Mouse (Mus musculus): ENCODE measurements at regions not wholly inside any gene's neighbourhood (a gene's known extent, or its start where the extent isn't known, plus 50 kb on each side); places are given as distances from the start of the nearest gene placed in this dataset.

DNA sequence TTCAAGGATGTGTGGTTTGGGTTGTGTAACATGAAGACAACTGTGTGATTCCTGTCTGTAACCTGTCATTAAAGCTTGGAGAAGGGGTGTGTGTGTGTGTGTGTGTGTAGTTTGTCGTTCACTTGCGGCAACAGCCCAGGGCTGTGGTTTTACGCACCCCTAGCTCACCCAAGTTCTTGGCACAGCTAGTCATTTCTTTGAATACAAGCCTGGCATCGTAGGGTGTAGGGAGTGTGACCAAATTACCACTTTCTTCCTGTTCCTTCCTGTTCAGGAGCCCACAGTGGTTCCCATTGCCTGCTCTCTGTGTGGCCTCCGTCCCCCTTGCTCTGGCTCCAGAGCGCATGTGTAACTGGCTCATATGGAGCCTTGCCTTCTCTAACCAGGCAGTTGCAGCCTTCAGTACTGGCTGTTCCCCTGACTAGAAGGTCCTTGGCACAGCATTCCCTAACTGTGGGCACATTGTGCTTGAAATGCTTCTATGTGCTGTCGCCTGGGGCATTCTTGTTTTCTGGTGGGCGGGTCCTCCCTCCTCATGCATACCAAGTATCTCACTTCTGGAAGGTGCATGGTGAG is 167.4 kb upstream of the Ubr2 start:
- no peak for DNase-seq (ENCODE audit: low read depth)

DNA sequence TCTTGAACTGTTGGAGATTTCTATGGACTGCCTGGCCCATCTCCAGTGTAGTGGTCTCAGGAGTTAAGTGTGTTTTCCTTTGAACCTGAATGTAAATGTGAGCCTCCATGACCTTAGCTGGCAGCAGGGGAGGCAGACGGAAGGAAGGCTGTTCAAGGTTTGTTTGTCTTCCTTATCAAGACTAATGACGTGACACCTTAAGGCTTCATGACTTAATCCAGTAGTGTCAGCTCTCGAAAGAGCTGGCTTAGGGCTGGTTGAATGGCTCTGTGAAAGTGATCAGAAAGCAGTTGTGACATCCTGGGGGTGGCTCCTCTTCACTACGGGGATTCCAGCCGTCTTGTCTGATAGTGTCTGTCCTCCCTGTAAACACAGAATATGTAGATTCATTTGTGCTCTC is 166.0 kb upstream of the Ubr2 start:
- DNase-seq (ENCODE audit: low read depth), result no peak

DNA sequence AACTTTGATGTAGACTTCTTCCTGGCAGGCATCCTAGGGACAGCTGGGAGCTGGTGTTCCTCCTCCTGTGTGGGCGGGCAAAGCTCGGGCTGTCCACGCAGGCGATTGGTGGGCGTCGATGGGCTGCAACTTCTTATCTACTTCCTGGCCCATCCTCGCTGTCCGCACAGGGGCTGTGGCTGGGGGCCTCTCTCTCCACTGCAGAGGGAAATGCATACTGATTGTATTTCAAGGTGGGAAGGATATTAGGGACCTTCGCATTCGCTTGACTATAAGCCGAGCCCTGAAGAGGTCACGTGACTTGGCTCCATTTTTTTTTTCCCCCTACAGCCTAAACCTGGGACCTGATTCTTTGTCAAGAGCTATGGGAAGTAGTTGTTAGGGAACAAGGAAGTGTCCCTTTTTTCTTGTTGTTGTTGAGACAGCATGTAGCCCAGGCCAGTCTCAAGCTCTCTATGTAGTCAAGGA is 164.4 kb upstream of the Ubr2 start:
- no peak for DNase-seq (ENCODE audit: low read depth)

DNA sequence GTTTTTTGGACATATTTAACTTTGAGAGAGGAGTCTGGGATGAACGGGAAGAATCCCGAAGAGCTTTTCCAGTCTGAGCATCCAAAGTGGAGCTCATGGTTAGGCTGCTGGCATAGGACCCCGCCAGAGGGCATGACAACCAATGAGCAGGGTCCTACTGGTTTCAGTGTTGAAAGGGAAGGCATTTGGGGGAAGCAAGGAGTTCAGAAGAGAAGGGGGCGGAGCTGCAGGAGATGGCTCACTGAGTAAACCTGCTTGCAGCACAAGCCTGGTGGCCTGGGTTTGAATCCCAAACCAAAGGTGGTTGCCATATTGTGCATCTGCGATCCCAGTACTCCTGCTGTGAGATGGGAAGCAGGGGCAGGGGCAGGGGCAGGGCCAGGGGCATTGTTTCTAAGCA is 161.4 kb upstream of the Ubr2 start:
- DNase-seq (ENCODE audit: low read depth), result no peak

DNA sequence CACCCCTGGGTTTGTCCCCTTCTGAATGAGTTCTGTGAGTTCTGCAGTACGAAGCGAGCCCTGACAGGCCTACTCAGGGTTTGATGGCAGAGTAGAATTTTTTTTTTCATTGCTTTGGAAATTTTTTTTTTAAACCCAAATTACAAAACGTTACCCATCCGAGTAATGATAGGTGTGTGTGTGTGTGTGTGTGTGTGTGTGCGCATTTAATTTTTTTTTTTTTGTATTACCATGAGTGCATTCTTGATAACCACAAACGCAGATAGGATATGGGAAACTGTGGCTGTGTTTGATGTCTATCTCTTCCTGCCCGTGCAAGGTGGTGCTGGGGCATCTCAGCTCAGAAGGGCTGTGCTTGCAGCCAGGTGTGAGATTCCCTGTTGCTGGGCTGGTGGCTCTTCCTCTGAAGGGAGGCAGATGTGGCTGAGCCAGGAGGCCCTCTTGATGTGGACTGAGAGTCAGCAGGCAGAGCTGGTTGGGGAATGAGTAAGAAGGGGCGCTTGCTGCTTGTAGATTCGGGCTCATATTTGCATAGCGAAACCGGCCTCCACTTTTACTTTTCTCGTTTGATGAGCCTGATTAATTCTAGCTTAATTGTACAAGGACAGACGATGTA is 160.7 kb upstream of the Ubr2 start:
- no peak for DNase-seq (ENCODE audit: low read depth)

DNA sequence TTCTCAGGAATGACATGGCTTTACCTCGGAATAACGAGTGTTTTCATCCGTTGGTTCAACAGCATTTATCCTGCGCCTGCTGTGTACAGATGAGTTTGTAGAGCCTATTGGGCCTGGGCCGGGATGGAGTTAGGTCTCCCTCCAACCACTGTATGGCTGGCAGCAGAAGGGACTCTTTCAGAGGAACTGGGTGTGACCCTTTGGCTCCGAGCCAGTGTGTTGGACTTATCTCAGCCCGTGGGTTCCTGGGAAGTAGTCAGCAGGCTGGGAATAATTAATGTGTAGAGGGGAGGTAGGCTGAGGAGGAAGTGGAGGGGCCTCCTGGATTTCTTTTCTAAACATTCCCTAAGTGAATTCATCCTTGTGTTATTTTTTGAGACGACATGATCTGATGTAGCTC is 157.7 kb upstream of the Ubr2 start:
- no peak for DNase-seq (ENCODE audit: low read depth)

DNA sequence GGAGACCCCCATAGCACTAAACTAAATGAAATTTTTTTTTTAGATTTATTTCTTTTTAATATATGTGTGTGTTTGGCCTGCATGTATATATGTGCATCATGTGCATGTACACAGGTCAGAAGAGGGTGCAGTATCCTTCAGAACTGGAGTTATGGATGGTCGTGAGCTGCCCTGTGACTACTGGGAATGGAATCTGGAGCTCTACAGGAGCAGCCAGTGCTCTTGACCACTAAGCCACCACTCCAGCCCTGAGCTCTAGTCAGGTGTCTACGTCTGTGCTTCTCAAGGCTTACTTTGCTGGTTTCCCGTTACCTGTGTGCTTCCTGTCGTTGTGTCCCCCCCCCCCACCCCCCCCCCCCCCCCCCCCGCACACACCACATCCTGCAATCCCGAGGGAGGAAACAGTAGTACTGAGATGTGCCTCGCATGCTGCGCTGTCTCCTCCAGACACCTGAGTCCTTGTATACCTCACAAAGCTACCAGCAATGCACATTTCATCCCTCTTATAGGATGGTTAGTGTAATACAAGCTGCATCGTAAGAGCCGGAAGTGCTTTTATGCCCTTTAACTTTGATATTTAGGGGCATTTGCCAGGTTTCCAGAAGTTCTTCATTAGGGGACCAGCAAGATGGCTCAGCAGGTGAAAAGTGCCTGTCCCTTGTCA is 153.5 kb upstream of the Ubr2 start:
- no peak for DNase-seq (ENCODE audit: low read depth)

DNA sequence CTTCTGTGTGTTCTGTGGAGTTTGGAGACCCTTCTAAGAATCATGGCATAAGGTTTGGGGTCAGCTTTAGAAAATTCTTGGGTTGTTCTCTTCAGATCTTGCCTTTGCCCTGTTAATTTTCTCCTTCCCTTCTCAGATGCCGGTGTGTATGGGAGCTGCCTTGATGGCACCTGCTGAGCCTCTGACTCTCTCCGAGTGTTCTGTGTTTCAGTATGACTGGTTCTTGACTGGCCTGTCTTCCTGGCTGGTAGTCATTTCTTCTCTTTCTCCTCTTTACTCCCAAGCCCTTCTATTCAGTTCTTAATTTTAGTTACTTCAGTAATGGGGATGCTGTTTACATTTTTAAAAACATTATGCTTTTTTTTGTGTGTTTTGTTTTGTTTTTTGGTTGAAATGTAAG is 152.1 kb upstream of the Ubr2 start:
- DNase-seq (ENCODE audit: low read depth), result no peak

DNA sequence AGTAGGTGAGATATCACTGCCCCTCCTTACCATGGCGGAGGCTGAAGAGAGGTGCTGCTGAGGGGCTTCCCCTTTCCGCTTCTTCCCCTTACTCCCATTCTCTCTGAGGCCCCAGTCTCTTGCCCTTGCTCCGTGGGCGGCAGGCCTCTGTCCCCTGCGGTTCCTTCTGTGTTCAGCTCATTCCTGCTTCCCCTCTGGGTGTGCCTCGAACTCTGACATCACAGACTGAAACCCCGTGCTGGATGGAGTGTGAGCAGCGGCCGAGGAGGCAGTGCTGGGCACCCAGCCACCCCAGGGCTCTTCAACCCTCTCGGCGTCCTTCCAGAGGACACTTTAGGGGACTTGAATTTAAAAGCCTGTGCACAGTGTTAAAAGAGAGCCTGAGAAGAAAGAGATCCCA is 145.9 kb upstream of the Ubr2 start:
- no peak for DNase-seq (ENCODE audit: low read depth)

DNA sequence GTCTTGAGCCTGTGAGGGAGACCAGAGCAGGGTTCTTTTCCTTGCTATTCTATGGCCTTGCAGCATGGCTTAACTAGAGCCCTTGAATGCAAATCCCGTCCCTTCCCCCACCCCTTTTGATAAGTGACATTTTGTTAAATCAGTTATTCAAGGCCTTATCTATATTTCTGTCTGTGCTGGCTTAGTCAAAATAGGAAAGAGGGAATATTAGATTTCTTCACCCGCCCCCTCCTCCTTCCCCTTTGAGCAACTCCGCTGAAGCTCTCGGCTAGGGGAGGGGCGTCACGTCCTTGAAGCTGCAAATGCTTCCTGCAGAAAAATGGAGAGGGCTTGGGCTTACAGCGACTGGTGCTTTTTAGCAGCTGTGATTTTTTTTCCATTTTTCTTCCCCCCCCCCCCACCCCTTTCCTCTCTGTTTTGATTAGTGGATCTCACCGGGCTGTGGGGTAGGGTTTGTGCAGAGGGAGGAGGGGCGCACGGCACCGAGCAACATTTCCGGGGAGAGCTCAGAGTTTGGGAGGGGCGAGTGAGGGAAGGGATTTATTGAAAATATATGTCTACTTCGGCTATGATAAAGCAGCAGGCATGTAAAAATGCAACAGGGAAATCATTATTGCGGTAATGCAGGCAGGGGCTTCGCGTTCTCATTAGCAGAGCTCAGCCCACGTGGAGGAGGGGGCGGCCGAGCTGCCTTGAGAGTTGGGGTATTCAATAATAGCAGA is 141.4 kb upstream of the Ubr2 start:
- no peak for DNase-seq (ENCODE audit: low read depth)

DNA sequence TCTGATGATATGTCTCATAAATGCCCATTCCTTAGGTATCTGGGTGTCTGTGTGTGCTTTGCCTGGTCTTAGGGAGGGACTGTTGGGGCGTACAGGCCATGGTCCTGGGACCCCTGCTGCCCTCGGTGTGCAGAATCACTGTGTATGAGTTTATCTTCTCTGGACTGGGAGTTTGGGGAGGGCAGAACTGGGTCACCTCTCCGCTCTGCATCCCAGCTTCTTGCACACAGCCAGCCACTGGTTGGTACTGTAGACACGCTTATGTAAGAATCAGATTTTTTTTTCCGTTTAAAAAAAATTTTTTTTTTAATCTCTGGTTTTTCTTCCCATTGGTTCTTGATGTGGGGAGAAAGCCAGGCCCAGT is 140.8 kb upstream of the Ubr2 start:
- no peak for DNase-seq (ENCODE audit: low read depth)

DNA sequence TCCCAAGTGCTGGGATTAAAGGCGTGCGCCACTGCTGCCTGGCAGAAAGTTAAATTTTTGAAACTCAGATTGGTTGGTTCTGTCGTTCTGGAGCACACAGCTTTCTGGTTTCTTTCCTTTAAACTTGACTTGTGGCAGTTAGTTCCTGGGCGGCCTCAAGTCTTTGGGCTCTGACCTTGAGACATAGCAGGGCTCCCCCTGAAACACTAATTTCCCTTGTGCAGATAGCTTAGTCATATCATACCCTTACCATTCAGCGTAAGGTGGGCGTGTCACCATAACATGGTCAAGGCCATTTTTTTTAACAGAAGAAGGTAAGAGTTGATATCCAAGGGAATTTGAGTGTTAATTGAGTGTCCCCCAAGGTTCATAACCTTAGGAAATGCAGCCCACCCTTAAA is 140.3 kb upstream of the Ubr2 start:
- no peak for DNase-seq (ENCODE audit: low read depth)

DNA sequence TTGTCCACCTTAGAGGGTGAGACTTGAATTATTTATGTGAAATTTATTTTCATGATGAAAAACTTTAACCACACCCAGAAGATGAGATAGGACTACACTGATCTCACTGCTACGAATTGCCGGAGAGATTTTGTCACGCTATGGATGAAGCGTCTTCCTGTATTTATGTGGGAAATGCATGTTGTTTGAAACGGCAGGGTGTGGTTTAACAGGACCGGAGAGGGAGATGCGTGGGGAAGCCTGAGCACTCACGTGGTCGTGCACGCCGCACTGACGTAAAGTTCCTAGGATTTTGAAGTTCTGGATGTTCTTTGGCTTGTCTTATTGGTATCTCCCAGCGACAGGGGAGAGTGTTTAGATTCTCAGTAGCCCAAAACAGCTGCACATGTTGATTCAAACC is 139.3 kb upstream of the Ubr2 start:
- no peak for DNase-seq (ENCODE audit: low read depth)

DNA sequence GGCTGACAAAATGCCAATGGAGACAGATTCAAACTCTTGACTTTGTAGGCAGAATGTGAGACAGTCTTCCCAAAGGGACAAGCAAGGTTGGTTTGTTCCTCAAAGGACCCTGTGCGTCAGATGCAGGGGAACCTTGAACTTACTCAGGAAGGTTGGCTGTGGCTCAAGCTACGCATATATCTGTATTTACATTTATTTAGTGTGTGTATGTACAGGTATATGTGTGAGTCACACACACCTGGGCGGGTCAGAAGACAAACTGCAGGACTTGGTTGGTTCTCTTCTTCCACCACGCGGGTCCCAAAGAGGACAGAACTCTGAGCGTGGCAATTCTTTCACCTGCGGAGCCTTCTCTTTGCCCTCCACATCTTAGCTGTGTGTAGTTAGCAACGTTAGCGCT is 138.8 kb upstream of the Ubr2 start:
- DNase-seq (ENCODE audit: low read depth), result no peak

DNA sequence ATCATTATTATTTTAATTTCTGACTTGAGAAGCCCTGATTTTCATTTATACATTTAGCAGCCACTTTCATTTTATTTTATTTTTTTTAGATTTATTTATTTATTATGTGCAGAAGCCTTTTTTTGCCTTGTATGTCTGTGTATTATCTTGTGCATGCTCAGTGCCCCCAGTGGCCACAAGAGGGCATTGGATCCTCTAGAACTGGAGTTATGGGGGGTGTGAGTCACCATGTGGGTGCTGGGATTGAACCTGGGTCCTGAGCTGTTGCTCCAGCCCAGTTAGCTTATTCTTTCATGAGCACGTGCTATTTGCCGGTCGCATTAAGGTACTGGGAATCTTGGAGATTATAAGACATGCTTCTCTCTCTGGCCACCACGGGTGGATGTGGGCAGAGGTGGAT is 136.3 kb upstream of the Ubr2 start:
- no peak for DNase-seq (ENCODE audit: low read depth)

DNA sequence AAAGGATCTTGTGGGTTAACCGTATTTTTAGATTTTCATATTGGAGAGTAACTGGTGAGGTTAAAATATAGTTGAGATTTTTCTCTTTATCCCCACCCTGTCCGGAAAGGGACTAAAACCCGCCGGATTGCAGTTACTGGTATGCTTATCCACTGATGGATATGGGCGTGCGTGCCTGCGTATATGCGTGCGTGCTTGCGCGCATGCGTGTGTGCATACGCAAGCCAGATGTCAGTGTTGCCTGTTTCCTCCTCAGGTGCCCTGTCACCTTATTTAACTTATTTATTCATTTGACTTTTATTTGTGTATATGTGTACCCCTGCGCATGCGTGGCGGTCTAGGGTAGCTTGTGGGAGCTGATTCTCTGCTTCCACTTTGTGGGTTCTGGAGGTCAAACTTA is 135.2 kb upstream of the Ubr2 start:
- DNase-seq (ENCODE audit: low read depth), result no peak

DNA sequence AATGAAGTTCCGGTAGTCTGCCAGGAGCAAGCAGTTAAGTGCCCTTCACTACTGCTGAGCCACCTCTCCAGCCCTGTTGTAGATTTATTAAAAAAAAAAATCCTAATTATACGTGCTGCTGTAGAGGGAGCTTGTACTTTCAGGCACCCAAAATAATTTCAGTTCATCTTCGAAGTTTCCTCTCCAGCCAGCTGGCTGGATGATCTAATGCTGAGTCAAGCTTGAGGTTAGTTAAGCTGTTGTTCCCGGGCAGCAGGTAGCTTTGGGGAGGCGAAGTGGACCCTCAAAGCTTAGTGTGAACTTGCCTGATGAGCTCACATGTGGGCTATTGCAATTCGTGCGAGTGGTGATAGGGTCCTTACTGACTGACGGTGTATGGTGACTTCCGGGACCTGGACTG is 134.6 kb upstream of the Ubr2 start:
- DNase-seq (ENCODE audit: low read depth), result no peak

DNA sequence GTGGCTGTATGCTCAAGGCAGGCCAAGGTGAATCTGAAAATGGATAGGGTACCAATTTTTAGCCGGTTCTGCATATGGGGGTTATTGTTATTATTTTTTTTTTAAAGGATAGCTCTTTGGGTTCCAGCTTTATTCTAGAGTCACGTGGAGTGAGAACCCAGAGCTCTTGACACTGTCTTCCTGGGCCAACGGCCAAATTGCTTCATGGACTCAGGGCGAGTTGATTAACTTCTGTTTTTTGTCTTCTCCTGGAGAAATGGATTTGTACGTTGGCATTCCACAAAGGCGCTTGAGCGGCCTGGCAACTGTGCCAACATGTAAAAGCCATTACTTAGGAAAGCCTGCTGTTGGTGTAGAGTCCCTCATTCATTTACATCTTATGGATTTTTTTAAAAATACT is 134.1 kb upstream of the Ubr2 start:
- no peak for DNase-seq (ENCODE audit: low read depth)

DNA sequence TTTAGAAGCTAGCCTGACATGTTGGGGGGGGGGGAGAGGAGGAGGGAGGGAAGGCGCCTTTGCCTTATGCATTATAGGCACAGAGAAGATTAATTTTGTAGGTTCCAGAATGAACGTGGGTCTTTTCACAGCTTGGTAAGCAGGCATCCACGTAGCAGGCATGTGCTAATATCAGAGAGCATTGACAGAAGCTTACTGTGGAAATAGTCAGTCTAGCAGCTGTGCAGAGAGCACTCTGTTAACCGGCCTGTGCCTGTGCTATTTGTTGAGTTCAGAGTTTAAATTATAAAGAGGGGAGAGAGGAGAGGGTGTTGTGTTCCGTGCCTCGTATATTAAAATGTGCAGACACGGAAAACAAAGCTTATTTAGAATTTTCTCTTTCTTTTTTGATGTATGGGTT is 133.5 kb upstream of the Ubr2 start:
- DNase-seq (ENCODE audit: low read depth), result no peak

DNA sequence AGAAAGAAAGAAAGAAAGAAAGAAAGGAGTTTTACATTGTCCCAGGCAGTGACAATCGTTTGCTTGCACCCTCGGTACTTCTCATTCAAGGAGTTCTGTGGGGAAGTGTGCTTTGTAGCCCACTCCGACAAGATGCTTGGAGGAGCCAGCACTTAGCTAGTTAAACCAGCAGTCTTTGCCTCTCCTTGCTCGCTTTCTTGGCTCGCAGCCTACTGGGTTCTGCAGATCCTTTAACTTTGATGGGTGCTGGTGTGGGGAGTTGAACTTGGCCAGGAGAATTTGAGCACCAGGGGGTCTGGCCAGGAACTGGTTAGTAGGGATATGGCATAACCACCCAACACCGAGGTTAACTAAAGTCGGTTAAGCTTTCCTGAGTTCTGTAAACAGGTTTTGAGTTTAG is 132.5 kb upstream of the Ubr2 start:
- no peak for DNase-seq (ENCODE audit: low read depth)

DNA sequence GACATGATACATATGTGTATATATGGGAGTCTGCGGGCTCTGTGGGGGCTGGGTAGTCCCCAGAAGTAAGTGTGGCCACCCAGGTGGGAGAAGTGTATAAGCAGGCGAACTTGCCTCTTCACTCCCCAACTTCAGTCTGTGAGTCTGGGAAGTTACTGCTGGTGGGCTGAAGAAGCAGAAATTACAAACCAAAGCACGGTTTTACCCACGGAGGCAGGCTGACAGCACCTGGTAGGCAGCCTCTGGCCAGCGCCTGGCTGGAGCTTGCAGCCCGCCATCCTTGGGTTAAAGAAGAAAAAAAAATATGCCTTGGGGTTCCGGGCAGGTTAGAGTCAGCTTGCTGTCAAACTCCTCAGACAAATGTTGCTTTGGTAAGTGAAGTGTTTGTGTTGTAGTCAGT is 131.9 kb upstream of the Ubr2 start:
- DNase-seq (ENCODE audit: low read depth), result no peak

DNA sequence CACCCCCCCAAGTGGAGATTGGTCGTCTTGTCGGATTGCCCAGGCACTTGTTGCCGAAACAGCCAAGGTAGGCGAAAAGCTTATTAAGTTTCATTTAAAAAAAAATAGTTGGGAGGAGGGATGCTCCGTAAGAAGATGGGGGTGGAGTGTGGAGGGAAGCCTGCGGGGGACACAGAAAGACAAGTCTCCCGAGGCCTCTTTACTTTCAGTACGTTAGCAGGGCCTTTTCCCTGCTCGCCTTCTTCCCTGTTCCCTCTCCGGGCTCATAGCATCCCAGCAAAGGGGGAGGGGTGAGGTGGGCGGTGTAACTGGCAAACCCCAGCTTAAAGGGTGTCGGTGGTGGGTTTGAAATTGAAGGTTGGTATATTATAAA is 131.5 kb upstream of the Ubr2 start:
- DNase-seq (ENCODE audit: low read depth), result no peak
